Mouse (Mus musculus) ES-CJ7 (cell line): ENCODE data around the gene Mgea5.
"Not testable (repeated sequence)": the region's sequence is repeated elsewhere in the genome, so short reads cannot be mapped to it uniquely, and the experiment has no call there.

Experiments
- DNase-seq: peaks from one replicate; pipeline ENCODE4 v3.0.0; 2011; ENCODE audit warnings: low read depth, low spot score

Mgea5 gene

GRCm38 (mm10) chr19:45783181-45783932 is at the start of gene Mgea5:
TSS of gene Mgea5 (minus strand) at chr19:45783837.
- peak; percentile 99 for DNase-seq

DNA sequence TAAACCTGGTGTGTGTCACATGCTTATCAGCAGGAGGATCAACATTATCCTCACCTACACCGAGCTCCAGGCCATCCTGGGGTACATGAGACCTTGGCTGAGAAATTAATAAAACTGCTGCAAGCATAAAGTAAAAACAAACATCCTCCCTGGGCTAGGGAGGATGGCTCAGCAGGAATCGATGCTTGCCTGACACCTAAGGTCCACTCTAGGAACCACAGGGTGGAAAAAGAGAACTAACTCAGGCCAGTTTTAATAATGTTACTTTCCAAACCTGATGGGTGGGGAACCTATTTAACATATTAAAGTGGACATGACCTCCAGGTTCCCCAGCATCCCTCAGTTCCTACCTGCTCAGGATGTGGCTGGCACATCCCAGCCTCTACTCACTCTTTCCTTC is 47.0 kb upstream of the Mgea5 start:
- DNase-seq = no peak

- DNase-seq = no peak
Measured at GRCm38 (mm10) chr19:45827736-45828135, 44.1 kb upstream of the Mgea5 start.

DNA sequence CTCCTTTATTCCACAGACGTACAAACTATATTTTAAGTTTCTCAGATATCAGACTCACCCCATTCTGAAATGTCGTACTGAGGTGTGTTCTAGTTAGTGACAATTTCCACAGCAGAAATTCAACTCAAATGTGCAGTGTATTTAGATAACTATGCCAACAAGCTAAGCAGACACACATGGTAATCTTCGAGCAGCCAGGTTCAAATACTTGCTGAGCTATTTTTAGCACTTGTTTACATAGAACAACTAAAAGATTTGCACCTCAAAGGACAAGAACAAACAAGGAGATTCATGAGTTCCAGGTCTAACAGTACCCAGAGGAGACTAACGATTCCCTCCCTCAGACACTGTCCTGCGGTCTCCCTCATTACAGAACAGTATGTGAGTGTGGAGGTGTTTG is 43.5 kb upstream of the Mgea5 start:
- DNase-seq = no peak

GRCm38 (mm10) chr19:45826146-45826545 is 42.5 kb upstream of the Mgea5 start:
- no peak for DNase-seq

DNA sequence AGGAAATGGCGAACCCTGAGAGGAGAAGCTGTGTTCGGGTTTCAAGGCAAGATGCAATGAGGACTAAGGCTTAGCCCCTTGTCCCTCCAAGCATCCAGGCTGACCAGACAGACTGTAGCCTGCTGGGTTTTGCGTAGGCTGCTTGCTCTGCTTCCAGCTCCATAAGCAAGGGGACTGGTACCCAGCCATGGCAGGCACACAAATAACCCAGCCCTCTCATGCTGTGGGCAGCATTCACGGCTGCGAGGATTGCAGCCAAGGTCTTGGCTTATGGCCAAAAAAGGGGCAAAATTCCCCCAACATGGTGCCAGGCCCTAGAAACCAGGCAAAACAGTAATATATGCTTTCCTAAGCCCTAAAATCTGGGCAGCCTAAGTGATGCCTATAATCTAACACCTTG is 38.2 kb upstream of the Mgea5 start:
- no peak for DNase-seq

DNA sequence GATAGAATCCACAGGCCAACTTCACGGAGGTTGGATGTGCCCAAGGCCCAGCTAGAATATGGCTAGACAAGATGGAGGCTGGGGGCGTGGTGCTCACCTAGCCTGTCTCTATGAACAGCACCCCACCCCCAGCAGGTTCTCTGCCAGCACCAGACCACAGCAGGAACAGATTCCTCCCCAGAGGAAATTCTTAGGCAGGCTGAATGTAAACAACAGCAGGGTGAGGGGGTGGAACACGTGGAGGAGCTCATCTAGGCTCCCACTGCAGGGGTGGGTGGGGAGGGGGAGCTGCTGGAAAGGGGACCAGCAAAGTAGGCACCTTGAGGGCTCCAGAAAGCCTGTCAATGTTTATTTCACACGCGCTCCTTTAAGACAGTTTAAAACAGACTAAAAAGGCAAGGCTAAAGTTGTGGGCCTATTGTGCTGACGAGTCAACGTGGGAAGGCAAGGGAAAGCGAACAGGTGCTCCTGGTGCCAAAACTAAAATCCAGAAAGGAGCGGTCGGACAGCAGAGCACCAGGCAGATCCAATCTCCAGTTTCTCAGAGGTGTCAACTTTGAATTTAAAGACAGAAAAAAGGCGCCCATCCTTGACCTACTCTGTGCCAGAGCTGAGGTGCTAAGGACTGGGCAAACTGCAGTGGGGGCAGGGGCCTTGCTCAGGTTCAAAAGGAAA is 34.3 kb upstream of the Mgea5 start:
- peak; percentile 31 for DNase-seq

- DNase-seq = no peak
Measured at GRCm38 (mm10) chr19:45816727-45817126, 33.1 kb upstream of the Mgea5 start.

GRCm38 (mm10) chr19:45815831-45816405 is 32.3 kb upstream of the Mgea5 start, which contains the start of gene Kcnip2:
TSS of gene Kcnip2 (minus strand) at chr19:45816061.
- DNase-seq = no peak

- DNase-seq = no peak
Measured at GRCm38 (mm10) chr19:45815170-45815569, 31.5 kb upstream of the Mgea5 start.

DNA sequence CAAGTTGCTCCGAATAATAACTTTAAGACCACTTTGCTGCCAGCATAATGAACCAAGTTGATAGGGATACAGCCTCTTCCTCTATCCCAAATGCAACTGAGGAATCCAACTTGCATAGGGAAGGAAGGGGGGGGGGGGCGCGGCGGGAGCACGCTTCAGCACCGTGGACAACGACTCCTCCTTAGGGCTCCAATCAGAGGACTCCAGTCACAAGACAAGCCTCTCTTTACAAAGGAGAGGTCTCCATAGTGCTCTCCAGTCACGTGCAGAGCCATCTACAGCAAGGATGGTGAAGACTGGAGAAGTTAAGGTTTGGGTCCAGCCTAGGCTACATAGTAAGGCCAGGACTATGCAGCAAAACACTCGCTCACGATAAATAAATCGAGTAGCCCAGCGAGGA is 30.2 kb upstream of the Mgea5 start:
- DNase-seq = peak; percentile 89

GRCm38 (mm10) chr19:45813263-45813662 is 29.6 kb upstream of the Mgea5 start:
- DNase-seq = peak; percentile 80

DNA sequence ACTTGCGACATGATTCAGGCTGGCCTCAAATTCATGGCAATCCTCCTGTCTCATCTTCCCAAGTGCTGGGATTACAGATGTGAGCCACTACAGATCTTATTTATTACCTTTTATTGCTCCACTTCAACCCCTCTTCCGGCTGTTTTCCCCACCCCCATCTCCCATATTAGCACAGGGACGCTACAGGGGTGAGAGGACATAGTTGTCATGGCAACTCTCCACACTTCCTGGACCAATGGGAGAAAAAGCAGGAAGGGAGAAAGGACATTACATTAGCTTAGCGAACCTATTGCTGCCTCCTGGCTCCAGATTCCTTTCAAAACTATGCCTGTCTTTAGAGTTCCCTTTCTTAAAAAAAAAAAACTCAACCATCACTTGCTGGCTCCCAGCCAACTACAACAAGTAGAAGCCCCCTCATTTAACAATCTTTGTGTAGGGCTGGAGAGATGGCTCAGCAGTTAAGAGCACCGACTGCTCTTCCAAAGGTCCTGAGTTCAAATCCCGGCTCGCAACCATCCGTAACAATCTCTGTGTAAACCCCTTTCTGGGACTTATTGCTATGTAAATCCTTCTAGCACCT is 29.1 kb upstream of the Mgea5 start:
- DNase-seq = no peak

DNA sequence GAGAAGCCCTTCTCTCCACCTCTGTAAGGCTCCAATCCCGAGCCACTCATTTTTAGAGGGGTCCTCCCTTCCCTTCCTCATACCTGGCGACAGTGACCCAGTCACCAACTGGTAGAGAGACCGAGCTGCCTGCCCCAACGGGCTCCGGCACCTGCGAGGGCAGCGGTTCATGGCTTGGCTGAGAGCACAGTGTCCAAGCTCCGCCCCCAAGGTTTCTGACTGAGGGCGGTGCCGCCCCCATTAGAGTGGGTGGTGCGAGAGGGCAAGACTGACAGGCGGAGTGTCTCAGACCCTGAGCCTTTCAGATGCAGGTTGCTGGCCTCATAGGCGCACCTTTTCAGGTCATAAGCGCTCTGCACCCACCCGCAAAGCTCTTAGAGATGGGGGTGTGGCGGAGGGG is 28.5 kb upstream of the Mgea5 start:
- DNase-seq = peak; percentile 84

- DNase-seq = no peak
Measured at GRCm38 (mm10) chr19:45811028-45811674, 27.5 kb upstream of the Mgea5 start.

GRCm38 (mm10) chr19:45807732-45808131 is 24.1 kb upstream of the Mgea5 start:
- no peak for DNase-seq

DNA sequence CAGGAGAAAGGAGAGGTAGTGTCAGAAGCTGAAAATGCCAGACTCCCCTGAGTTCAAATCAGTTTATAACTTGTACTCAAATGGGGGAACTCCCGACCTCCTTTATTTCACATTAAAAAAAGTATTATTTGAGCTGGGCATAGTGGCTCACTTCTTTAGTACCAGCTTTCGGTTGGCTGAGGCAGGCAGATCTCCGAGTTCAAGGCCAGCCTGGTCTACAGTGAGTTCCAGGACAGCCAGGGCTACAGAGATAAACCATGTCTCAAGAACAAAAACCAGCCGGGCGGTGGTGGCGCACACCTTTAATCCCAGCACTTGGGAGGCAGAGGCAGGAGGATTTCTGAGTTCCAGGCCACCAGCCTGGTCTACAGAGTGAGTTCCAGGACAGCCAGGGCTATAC is 22.2 kb upstream of the Mgea5 start:
- not testable (repeated sequence) for DNase-seq

GRCm38 (mm10) chr19:45804593-45805368 is 21.1 kb upstream of the Mgea5 start:
- peak; percentile 73 for DNase-seq

DNA sequence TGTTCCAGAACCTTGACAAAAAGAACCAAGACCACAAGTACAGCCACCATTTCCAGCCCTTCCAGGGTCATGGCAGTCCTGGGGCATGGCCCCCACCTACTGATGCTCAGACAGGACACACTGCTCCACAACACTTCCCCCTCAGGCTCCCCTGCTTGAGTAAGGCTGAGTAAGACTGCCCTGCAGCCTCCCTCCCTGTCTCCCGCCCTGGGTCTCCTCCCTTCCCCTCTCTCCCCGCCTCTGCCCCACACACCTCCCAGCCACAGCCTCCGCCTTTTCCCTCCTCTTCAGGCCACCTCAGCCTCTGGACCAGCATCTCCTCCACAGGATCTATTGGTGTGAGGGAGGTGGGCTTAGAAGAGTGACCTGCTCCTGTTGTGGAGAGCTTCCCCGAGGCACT is 19.8 kb upstream of the Mgea5 start:
- no peak for DNase-seq

DNA sequence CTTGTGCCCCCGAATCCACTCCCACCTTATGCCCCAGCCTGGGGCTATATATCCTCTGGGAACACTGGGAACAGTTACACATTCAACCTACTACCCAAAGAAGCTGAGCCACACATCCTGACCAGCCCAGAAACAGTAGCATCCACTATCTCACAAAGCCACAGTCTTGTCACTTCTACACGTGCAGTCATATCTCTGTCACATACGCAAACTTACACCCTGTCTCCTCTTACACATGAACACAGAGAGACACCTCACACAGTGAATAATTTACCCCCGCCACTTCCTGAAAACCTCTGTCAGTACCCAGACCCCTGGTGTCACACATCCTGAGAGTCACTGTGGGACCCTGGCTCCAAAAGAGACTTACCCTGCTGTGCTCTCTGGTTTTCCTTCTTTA is 19.1 kb upstream of the Mgea5 start:
- no peak for DNase-seq

GRCm38 (mm10) chr19:45796879-45797278 is 13.2 kb upstream of the Mgea5 start:
- peak; percentile 67 for DNase-seq
